ENCODE assay signal across 23 mouse cellular contexts in the genomic region with DNA sequence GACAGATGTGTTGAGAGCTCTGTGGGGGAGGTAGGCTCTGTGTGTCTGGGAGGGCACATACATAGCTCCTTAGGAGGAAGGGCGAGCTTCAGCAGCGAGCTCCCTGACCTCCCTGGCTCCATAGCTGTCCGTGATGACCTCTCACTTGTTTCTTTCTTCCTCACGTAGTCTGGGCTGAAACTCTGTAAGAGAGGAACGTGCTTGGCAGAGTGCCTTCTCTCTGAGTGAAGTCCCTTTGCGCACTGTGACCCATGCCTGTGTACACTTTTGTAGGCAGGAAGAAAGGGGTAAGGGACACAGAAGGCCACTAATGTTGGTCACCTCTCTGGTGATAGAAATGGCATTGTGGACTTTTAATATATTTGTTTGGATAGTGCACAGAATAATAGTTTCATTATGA. TPM values are rescaled to one million over a fixed set of nuclear protein-coding genes. Genes with fewer than 3 reads are reported as not detected.
"Had no signal": no experiment of that assay in that cellular context is flagged by ENCODE, and none has a peak within 500 bp of the region (broad histone marks: within the 10 kb centered on the region; RNA-seq: fewer than 3 reads in every experiment).

No protein-coding gene starts in this region.

- H3K27ac ChIP-seq: kidney, embryonic 15.5 days; layer of hippocampus, adult 2 months; limb, embryonic 10.5 days; limb, embryonic 13.5 days; liver, embryonic 14.5 days; lung, embryonic 15.5 days; midbrain, embryonic 10.5 days; midbrain, embryonic 13.5 days; neural tube, embryonic 13.5 days; stomach, embryonic 15.5 days had no signal

- H3K27me3 ChIP-seq: kidney, embryonic 15.5 days; limb, embryonic 13.5 days; lung, embryonic 15.5 days; megakaryocyte, embryonic 14.5 days; midbrain, embryonic 13.5 days; neural tube, embryonic 13.5 days; stomach, embryonic 15.5 days had no signal

- H3K9me3 ChIP-seq: kidney, embryonic 15.5 days; limb, embryonic 10.5 days; limb, embryonic 13.5 days; lung, embryonic 15.5 days; megakaryocyte, embryonic 14.5 days; midbrain, embryonic 10.5 days; midbrain, embryonic 13.5 days; neural tube, embryonic 13.5 days; stomach, embryonic 15.5 days had no signal

- DNase-seq: kidney, adult 8-10 months; layer of hippocampus, adult 9-11 months; liver, postnatal 0 days; lung, postnatal 10 days; lung, postnatal 36 days; retina, postnatal 1 day; right cerebral cortex, postnatal 25 days; spleen, adult 18-20 months; thymus, postnatal 25 days had no signal

- H3K4me3 ChIP-seq: kidney, embryonic 15.5 days; layer of hippocampus, adult 2 months; limb, embryonic 10.5 days; limb, embryonic 13.5 days; lung, embryonic 15.5 days; midbrain, embryonic 10.5 days; midbrain, embryonic 13.5 days; myocyte; neural tube, embryonic 13.5 days; stomach, embryonic 15.5 days had no signal

RNA-seq across cellular contexts. Expression of gene 6030408B16Rik, which starts 5.7 kb away (rescaled TPM):
- total RNA-seq: left cerebral cortex, postnatal 25 days had no signal
- polyA plus RNA-seq: large intestine, adult 2 months had no signal
